Mouse (Mus musculus): ENCODE results near the gene Pitx1. TPM values are rescaled to one million over a fixed set of nuclear protein-coding genes. Genes with fewer than 3 reads are reported as not detected.

Pitx1 gene
- polyA plus RNA-seq, 1 experiment = not detected

DNA sequence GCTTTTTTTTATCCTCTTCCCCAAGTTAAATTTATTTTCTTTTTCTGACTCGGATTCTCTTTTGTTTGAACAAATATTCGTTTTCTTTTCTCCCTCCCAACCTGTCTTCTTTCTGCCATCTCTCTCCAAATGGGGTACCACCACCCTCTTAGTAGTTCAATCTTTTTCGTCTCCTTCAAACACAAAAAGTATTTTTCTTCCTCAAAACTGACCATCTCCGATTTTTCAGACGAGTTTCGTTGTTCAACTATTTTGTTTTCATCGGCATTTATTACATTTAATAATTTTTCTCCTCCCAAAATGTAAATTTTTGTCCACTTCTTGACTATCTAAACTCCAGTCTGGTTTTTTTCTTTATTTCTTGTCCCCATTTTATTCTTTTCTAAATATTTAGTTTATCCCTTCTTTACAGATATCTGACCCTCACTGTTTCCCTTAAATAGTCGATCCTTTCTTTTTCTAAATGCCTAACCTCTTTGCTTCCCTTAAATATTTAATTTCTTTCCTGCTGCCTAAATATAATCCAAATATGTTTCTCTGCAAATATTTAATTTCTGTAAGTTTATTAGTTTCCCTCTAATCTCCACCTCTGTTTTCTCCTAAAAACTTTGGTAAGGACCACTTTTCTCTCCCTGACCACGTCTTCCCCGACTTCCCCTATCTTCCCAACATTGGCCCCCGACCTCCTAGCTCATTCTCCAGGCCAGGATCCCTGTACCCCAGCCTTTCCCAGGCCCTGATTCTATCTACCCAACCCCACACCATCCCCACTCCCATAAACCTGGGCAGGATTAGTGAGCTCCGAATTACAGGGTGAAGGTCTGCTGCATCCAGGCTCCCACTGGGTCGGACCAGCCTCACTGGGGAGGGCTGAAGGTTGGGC, 9.0 kb downstream of the Pitx1 start:
- Histone ChIP-seq H3K4me3 (ENCODE audit: insufficient read depth, low read depth, low read length) (no peak overlapping the region), H3K27ac (ENCODE audit: insufficient read depth, low read depth, low read length) (no peak overlapping the region), H3K4me1 (ENCODE audit: control insufficient read depth, insufficient read depth, low read length) (no peaks in the 10 kb centered on the region)
- TF ChIP-seq CTCF (IDR thresholded peaks at IDR 0.05; ENCODE audit: insufficient read depth, low read depth, low read length) = no peak
- no peak for TF ChIP-seq POLR2A (IDR thresholded peaks at IDR 0.05; ENCODE audit: insufficient read depth, low read depth, low read length)
- WGBS = 7% methylated on average over 13 of the region's 13 CpGs

DNA sequence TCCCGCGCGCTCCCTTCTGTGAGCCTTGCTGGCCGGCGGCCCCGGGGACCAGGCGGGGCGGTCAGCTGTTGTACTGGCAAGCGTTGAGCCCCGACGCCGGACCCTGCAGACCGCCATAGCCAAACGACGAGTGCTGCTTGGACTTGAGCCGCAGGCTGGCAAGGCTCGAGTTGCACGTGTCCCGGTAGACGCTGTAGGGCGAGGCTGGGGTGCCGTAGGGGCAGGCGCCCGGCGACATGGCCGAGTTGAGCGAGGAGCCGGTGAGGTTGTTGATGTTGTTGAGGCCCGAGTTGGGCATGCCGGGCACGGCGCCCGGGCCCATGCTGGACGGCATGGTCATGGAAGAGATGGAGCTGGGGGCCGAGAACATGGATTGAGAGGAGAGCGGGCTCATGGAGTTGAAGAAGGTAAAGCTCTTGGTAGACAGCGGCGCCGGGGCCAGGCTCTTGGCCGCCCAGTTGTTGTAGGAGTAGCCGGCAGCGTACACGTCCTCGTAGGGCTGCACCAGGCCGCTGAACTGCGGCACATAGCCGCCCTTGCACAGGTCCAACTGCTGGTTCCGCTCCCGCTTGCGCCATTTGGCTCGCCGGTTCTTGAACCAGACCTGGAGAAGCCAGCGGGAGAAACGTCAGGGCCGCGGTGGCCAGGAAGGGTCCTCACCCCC, 9.9 kb downstream of the Pitx1 start:
- TF ChIP-seq POLR2A (IDR thresholded peaks at IDR 0.05; ENCODE audit: insufficient read depth, low read depth, low read length) (no peak), CTCF (IDR thresholded peaks at IDR 0.05; ENCODE audit: insufficient read depth, low read depth, low read length) (no peak)
- Histone ChIP-seq H3K4me3 (ENCODE audit: insufficient read depth, low read depth, low read length) (no peak overlapping the region), H3K27ac (ENCODE audit: insufficient read depth, low read depth, low read length) (no peak overlapping the region), H3K4me1 (ENCODE audit: control insufficient read depth, insufficient read depth, low read length) (no peaks in the 10 kb centered on the region)
- 2% methylated on average over 56 of the region's 56 CpGs for WGBS

DNA sequence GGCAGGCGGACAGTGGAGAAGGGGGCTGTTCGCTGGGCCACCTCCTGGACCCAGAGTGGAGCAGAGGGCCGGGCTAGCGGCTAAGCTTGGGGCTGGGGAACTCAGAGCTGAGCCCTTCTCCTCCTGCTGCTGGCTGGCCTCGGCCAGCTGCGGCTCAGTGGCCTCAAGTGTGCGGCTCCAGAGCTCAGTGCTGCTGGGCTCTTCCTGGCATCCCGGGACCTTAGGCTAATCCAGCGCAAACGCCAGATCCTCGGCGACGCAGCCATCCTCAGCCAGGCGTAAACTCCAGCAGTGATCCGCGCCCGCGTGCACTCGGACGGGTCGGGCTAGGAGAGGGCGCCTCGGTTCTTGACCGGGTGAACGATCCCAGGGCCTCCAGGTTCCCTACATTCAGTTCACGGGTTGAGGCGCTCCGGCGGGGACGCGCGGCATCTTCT, 10.7 kb downstream of the Pitx1 start:
- H3K27ac ChIP-seq (ENCODE audit: insufficient read depth, low read depth, low read length) = no peak overlapping the region
- no peak for TF ChIP-seq CTCF (IDR thresholded peaks at IDR 0.05; ENCODE audit: insufficient read depth, low read depth, low read length)
- TF ChIP-seq POLR2A (IDR thresholded peaks at IDR 0.05; ENCODE audit: insufficient read depth, low read depth, low read length) = no peak

GRCm38 (mm10) chr13:55824151-55824945, 11.6 kb downstream of the Pitx1 start:
- H3K4me1 ChIP-seq (ENCODE audit: control insufficient read depth, insufficient read depth, low read length) = no peaks in the 10 kb centered on the region
- no peak overlapping the region for H3K4me3 ChIP-seq (ENCODE audit: insufficient read depth, low read depth, low read length)
- TF ChIP-seq POLR2A (IDR thresholded peaks at IDR 0.05; ENCODE audit: insufficient read depth, low read depth, low read length) (no peak), CTCF (IDR thresholded peaks at IDR 0.05; ENCODE audit: insufficient read depth, low read depth, low read length) (no peak)
- 32% methylated on average over 10 of the region's 10 CpGs for WGBS
- no peak overlapping the region for H3K27ac ChIP-seq (ENCODE audit: insufficient read depth, low read depth, low read length)

More for the DNA sequence above, 10.7 kb downstream of the Pitx1 start:
- Histone ChIP-seq H3K4me1 (ENCODE audit: control insufficient read depth, insufficient read depth, low read length) (no peaks in the 10 kb centered on the region), H3K4me3 (ENCODE audit: insufficient read depth, low read depth, low read length) (no peak overlapping the region)
- WGBS = 3% methylated on average over 32 of the region's 32 CpGs

GRCm38 (mm10) chr13:55822499-55822898, 13.5 kb downstream of the Pitx1 start:
- no peak overlapping the region for H3K4me3 ChIP-seq (ENCODE audit: insufficient read depth, low read depth, low read length)
- WGBS = 73% methylated on average over 5 of the region's 5 CpGs
- no peak overlapping the region for H3K27ac ChIP-seq (ENCODE audit: insufficient read depth, low read depth, low read length)
- H3K4me1 ChIP-seq (ENCODE audit: control insufficient read depth, insufficient read depth, low read length) = no peaks in the 10 kb centered on the region
- TF ChIP-seq CTCF (IDR thresholded peaks at IDR 0.05; ENCODE audit: insufficient read depth, low read depth, low read length) = no peak
- no peak for TF ChIP-seq POLR2A (IDR thresholded peaks at IDR 0.05; ENCODE audit: insufficient read depth, low read depth, low read length)

DNA sequence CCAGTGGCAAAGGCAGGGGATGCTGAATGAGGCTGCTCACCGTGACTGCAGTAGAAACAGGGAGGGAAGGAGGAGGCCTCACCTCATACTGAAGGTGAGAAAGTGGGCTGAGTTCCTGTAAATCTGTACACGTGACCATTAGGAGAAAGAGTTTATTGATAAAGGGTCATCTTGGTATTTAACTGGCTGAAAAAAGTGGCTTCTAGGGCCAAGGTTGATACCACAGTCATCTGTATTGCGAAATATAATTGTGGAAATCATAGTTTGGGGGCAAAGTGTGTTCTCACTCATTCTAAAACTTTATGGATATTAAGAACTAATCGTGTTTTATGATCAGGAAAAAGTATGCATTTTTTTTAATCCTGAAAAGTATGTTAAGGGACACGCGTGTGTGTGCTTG, 21.2 kb downstream of the Pitx1 start:
- Histone ChIP-seq H3K27ac (ENCODE audit: insufficient read depth, low read depth, low read length) (no peak overlapping the region), H3K4me1 (ENCODE audit: control insufficient read depth, insufficient read depth, low read length) (0 out of 2 replicates have a peak, but pooled peaks cover 2% of the 10 kb centered on the region), H3K4me3 (ENCODE audit: insufficient read depth, low read depth, low read length) (no peak overlapping the region)
- TF ChIP-seq CTCF (IDR thresholded peaks at IDR 0.05; ENCODE audit: insufficient read depth, low read depth, low read length) (no peak), POLR2A (IDR thresholded peaks at IDR 0.05; ENCODE audit: insufficient read depth, low read depth, low read length) (no peak)
- WGBS = 96% methylated on average over 6 of the region's 6 CpGs

DNA sequence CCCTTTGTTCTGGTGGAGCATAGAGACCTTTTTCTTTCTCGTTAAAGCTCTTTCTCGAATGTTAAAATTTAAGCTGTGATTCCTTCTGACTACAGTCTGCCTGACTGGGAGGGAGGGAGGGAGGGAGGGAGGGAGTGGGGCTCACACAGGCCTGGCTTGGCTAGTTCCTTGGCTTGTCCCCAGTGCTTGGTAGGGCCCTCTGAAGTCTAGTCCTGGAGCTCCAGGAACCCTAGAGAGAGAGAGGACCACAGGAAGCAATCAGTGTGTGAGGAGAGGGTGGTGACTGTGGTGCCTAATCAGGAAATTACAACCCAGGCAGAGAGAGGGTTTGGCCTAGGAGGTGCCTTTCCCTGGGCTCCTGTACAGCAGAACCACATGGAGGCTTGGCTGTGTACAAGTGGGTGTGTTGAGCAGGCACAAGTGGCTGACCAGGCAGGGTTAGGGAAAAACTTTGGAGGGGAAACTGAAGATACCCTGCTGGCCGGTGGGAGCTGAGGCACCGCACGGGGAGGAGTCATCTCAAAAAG, 22.4 kb downstream of the Pitx1 start:
- 0 out of 2 replicates have a peak, but pooled peaks cover 2% of the 10 kb centered on the region for H3K4me1 ChIP-seq (ENCODE audit: control insufficient read depth, insufficient read depth, low read length)
- WGBS = 63% methylated on average over 5 of the region's 5 CpGs
- H3K27ac ChIP-seq (ENCODE audit: insufficient read depth, low read depth, low read length) = no peak overlapping the region
- TF ChIP-seq CTCF (IDR thresholded peaks at IDR 0.05; ENCODE audit: insufficient read depth, low read depth, low read length) (no peak), POLR2A (IDR thresholded peaks at IDR 0.05; ENCODE audit: insufficient read depth, low read depth, low read length) (no peak)
- no peak overlapping the region for H3K4me3 ChIP-seq (ENCODE audit: insufficient read depth, low read depth, low read length)

GRCm38 (mm10) chr13:55810947-55811346, 25.0 kb downstream of the Pitx1 start:
- 64% methylated on average over 5 of the region's 5 CpGs for WGBS
- H3K4me3 ChIP-seq (ENCODE audit: insufficient read depth, low read depth, low read length) = no peak overlapping the region
- 0 out of 2 replicates have a peak, but pooled peaks cover 2% of the 10 kb centered on the region for H3K4me1 ChIP-seq (ENCODE audit: control insufficient read depth, insufficient read depth, low read length)
- H3K27ac ChIP-seq (ENCODE audit: insufficient read depth, low read depth, low read length) = no peak overlapping the region
- TF ChIP-seq POLR2A (IDR thresholded peaks at IDR 0.05; ENCODE audit: insufficient read depth, low read depth, low read length) (no peak), CTCF (IDR thresholded peaks at IDR 0.05; ENCODE audit: insufficient read depth, low read depth, low read length) (no peak)
